Comparison of ENCODE assay signal across 22 mouse cellular contexts in genomic region chr15:98225610-98226009, GRCm38 (mm10). TPM values are rescaled to one million over a fixed set of nuclear protein-coding genes. Genes with fewer than 3 reads are reported as not detected.
DNase-seq lines count a peak whose midpoint lies in the region; ATAC-seq lines count a peak whose summit lies in the region.
"Had no signal": no experiment of that assay in that cellular context is flagged by ENCODE, and none has a peak within 500 bp of the region (broad histone marks: within the 10 kb centered on the region; RNA-seq: fewer than 3 reads in every experiment).

No protein-coding gene starts in this region.

- H3K4me3 ChIP-seq in neural tube, embryonic 15.5 days (replicated peaks) = no peak overlapping the region
- H3K4me3 ChIP-seq: embryonic facial prominence, embryonic 12.5 days; midbrain, embryonic 12.5 days; neural tube, embryonic 13.5 days had no signal

- no peaks in the 10 kb centered on the region for H3K36me3 ChIP-seq in neural tube, embryonic 15.5 days
- H3K36me3 ChIP-seq: embryonic facial prominence, embryonic 12.5 days; midbrain, embryonic 12.5 days; neural tube, embryonic 13.5 days had no signal

- H3K9me3 ChIP-seq in neural tube, embryonic 15.5 days (replicated peaks) = no peaks in the 10 kb centered on the region
- H3K9me3 ChIP-seq: embryonic facial prominence, embryonic 12.5 days; midbrain, embryonic 12.5 days; neural tube, embryonic 13.5 days had no signal

- H3K4me1 ChIP-seq in neural tube, embryonic 15.5 days = no peaks in the 10 kb centered on the region
- H3K4me1 ChIP-seq: embryonic facial prominence, embryonic 12.5 days; midbrain, embryonic 12.5 days; neural tube, embryonic 13.5 days had no signal

- no peak for ATAC-seq in neural tube, embryonic 15.5 days (ENCODE audit: low FRiP score)
- ATAC-seq in erythroblast, adult 5-6 weeks (replicated peaks; ENCODE audit: low FRiP score, poor library complexity, severe bottlenecking) = no peak
- ATAC-seq: intestine, postnatal 0 days; Patski had no signal

- H3K27me3 ChIP-seq in neural tube, embryonic 15.5 days (replicated peaks) = no peaks in the 10 kb centered on the region
- H3K27me3 ChIP-seq: embryonic facial prominence, embryonic 12.5 days; midbrain, embryonic 12.5 days; neural tube, embryonic 13.5 days had no signal

- H3K27ac ChIP-seq in neural tube, embryonic 15.5 days (replicated peaks) = no peak overlapping the region
- H3K27ac ChIP-seq: embryonic facial prominence, embryonic 12.5 days; midbrain, embryonic 12.5 days; neural tube, embryonic 13.5 days had no signal

- no peak overlapping the region for H3K9ac ChIP-seq in neural tube, embryonic 15.5 days (replicated peaks)
- H3K9ac ChIP-seq: embryonic facial prominence, embryonic 12.5 days; midbrain, embryonic 12.5 days; neural tube, embryonic 13.5 days had no signal

- H3K4me2 ChIP-seq in neural tube, embryonic 15.5 days = 0 out of 2 replicates have a peak overlapping the region, but pooled peaks have one; percentile 5
- H3K4me2 ChIP-seq: embryonic facial prominence, embryonic 12.5 days; heart, embryonic 11.5 days; liver, embryonic 11.5 days; midbrain, embryonic 12.5 days; neural tube, embryonic 13.5 days had no signal

- 46% methylated on average over 16 of the region's 16 CpGs for WGBS in neural tube, embryonic 15.5 days

- peak; percentile 27 to 40 for DNase-seq in kidney, postnatal 4 days
- DNase-seq in kidney, postnatal 25 days = no peak
- DNase-seq in testis, postnatal 10 days (ENCODE audit: low spot score) = peak; percentile 50
- DNase-seq in testis, postnatal 14 days (ENCODE audit: low spot score) = no peak
- peak; percentile 57 for DNase-seq in embryo, embryonic 10.5 days (ENCODE audit: low spot score)
- DNase-seq: cerebellum, adult 8-10 months; gastrocnemius, postnatal 36 days; kidney, postnatal 14 days; left cerebral cortex, postnatal 4 days; lung, postnatal 14 days; thymus, postnatal 14 days had no signal

RNA-seq across cellular contexts. Expression of gene Olfr287, which starts 4.8 kb away (rescaled TPM):
- polyA plus RNA-seq in neural tube, embryonic 15.5 days (2015; fragmentation: Nextera tagmentation; extraction: Ambion mirVana) = 0.35 and 0.46 TPM in 2 replicates
- total RNA-seq in erythroblast, adult 5-6 weeks (2015; ENCODE audit: low replicate concordance) = not detected in 2 replicates
- not detected in 2 replicates for total RNA-seq in erythroblast, adult 5-6 weeks (2017; ENCODE audit: low replicate concordance)
- total RNA-seq: gastrocnemius, postnatal 36 days; heart, postnatal 25 days had no signal
- polyA plus RNA-seq: embryonic facial prominence, embryonic 12.5 days; heart, embryonic 11.5 days; intestine, postnatal 0 days; liver, embryonic 11.5 days; midbrain, embryonic 12.5 days; Patski had no signal

RNA-seq across cellular contexts. Expression of gene Gm44579, which starts 4.8 kb away (rescaled TPM):
- polyA plus RNA-seq in neural tube, embryonic 15.5 days (2015; fragmentation: Nextera tagmentation; extraction: Ambion mirVana) = 0.13 TPM in 1 of 2 replicates, not detected in the other
- total RNA-seq in erythroblast, adult 5-6 weeks (2015; ENCODE audit: low replicate concordance) = not detected in 2 replicates
- total RNA-seq in erythroblast, adult 5-6 weeks (2017; ENCODE audit: low replicate concordance) = not detected in 2 replicates
- total RNA-seq: gastrocnemius, postnatal 36 days; heart, postnatal 25 days; left cerebral cortex, postnatal 4 days had no signal
- polyA plus RNA-seq: embryonic facial prominence, embryonic 12.5 days; heart, embryonic 11.5 days; intestine, postnatal 0 days; liver, embryonic 11.5 days; midbrain, embryonic 12.5 days; neural tube, embryonic 13.5 days; Patski had no signal

RNA-seq across cellular contexts. Expression of gene Olfr286, which starts 8.6 kb away (rescaled TPM):
- 0.06 TPM in 1 of 2 replicates, not detected in the other for polyA plus RNA-seq in neural tube, embryonic 15.5 days (2015; fragmentation: Nextera tagmentation; extraction: Ambion mirVana)
- not detected in 2 replicates for total RNA-seq in erythroblast, adult 5-6 weeks (2015; ENCODE audit: low replicate concordance)
- total RNA-seq in erythroblast, adult 5-6 weeks (2017; ENCODE audit: low replicate concordance) = not detected in 2 replicates
- total RNA-seq: gastrocnemius, postnatal 36 days; heart, postnatal 25 days; layer of hippocampus, postnatal 10 days; left cerebral cortex, postnatal 4 days had no signal
- polyA plus RNA-seq: embryonic facial prominence, embryonic 12.5 days; heart, embryonic 11.5 days; intestine, postnatal 0 days; liver, embryonic 11.5 days; midbrain, embryonic 12.5 days; neural tube, embryonic 13.5 days; Patski had no signal

RNA-seq across cellular contexts. Expression of gene Olfr288, which starts 30.3 kb away (rescaled TPM):
- not detected in 2 replicates for polyA plus RNA-seq in neural tube, embryonic 15.5 days (2015; fragmentation: Nextera tagmentation; extraction: Ambion mirVana)
- total RNA-seq in erythroblast, adult 5-6 weeks (2015; ENCODE audit: low replicate concordance) = not detected in 2 replicates
- total RNA-seq in erythroblast, adult 5-6 weeks (2017; ENCODE audit: low replicate concordance) = not detected in 2 replicates
- total RNA-seq: gastrocnemius, postnatal 36 days; heart, postnatal 25 days; layer of hippocampus, postnatal 10 days had no signal
- polyA plus RNA-seq: embryonic facial prominence, embryonic 12.5 days; heart, embryonic 11.5 days; intestine, postnatal 0 days; liver, embryonic 11.5 days; midbrain, embryonic 12.5 days; neural tube, embryonic 13.5 days; Patski had no signal

RNA-seq across cellular contexts. Expression of gene H1fnt, which starts 31.5 kb away (rescaled TPM):
- not detected in 2 replicates for polyA plus RNA-seq in neural tube, embryonic 15.5 days (2015; fragmentation: Nextera tagmentation; extraction: Ambion mirVana)
- total RNA-seq in erythroblast, adult 5-6 weeks (2015; ENCODE audit: low replicate concordance) = not detected in 2 replicates
- total RNA-seq in erythroblast, adult 5-6 weeks (2017; ENCODE audit: low replicate concordance) = not detected in 2 replicates
- total RNA-seq: gastrocnemius, postnatal 36 days; heart, postnatal 25 days; layer of hippocampus, postnatal 10 days; left cerebral cortex, postnatal 4 days had no signal
- polyA plus RNA-seq: embryonic facial prominence, embryonic 12.5 days; heart, embryonic 11.5 days; intestine, postnatal 0 days; liver, embryonic 11.5 days; midbrain, embryonic 12.5 days; neural tube, embryonic 13.5 days; Patski had no signal

Comparison
In these comparisons a context has a peak if more than half of its experiments do, and no peak if none do; other contexts are left out.
1. DNase-seq: peak in kidney, postnatal 4 days (2 of 2), testis, postnatal 10 days (single experiment) and embryo, embryonic 10.5 days (single experiment); none in kidney, postnatal 25 days (0 of 2) and testis, postnatal 14 days (single experiment).